Mouse (Mus musculus) gastrocnemius, postnatal 14 days (tissue): ENCODE data around the gene Pitpnm2. TPM values are rescaled to one million over a fixed set of nuclear protein-coding genes. Genes with fewer than 3 reads are reported as not detected.
A peak's percentile ranks its signal among the peaks of the same experiment; 100 is the strongest.

Experiments used
- DNase-seq: peaks from one replicate; pipeline ENCODE4 v3.0.0; 2021; ENCODE audit warnings: mixed read lengths
- intact Hi-C: fragments of 180-260 bp; cut with DNase I; formaldehyde crosslinking; loops from one replicate; pipeline ENCODE4 v1.15.1; 2025; ENCODE audit warnings: low total_unique reads
- total RNA-seq, 2 experiments: library from RNA; stranded (reverse); gene quantifications; 2 replicates each; pipeline ENCODE4 v1.2.3; 2021

Gene Pitpnm2
- total RNA-seq, 2 experiments from 2014 or later, result 18.4 to 19.0 TPM

GRCm38 (mm10) chr5:124187508-124188311 lies 61.9 kb downstream of the Pitpnm2 start:
- intact Hi-C loops, result no loop called here
- DNase-seq, result no peak

GRCm38 (mm10) chr5:124186981-124187507 lies 62.5 kb downstream of the Pitpnm2 start:
- intact Hi-C loops, result no loop called here

GRCm38 (mm10) chr5:124186465-124186854 lies 63.1 kb downstream of the Pitpnm2 start:
- intact Hi-C loops, result no loop called here
- DNase-seq, result no peak

More at GRCm38 (mm10) chr5:124186981-124187507, 62.5 kb downstream of the Pitpnm2 start:
- no peak for DNase-seq

- intact Hi-C loops, result no loop called here
- no peak for DNase-seq
Measured at GRCm38 (mm10) chr5:124185706-124186464, 63.7 kb downstream of the Pitpnm2 start.

- DNase-seq, result no peak
- intact Hi-C loops, result no loop called here
Measured at GRCm38 (mm10) chr5:124184898-124185701, 64.5 kb downstream of the Pitpnm2 start.

GRCm38 (mm10) chr5:124184191-124184590 lies 65.4 kb downstream of the Pitpnm2 start:
- intact Hi-C loops, result no loop called here
- no peak for DNase-seq

GRCm38 (mm10) chr5:124182642-124183041 lies 66.9 kb downstream of the Pitpnm2 start:
- DNase-seq, result no peak
- intact Hi-C loops, result no loop called here

GRCm38 (mm10) chr5:124182097-124182496 lies 67.5 kb downstream of the Pitpnm2 start:
- intact Hi-C loops, result no loop called here
- DNase-seq, result no peak

- no peak for DNase-seq
- intact Hi-C loops, result no loop called here
Measured at GRCm38 (mm10) chr5:124180500-124181167, 68.9 kb downstream of the Pitpnm2 start.

- DNase-seq, result no peak
Measured at GRCm38 (mm10) chr5:124179411-124179810, 70.1 kb downstream of the Pitpnm2 start.

GRCm38 (mm10) chr5:124176726-124177132 lies 72.8 kb downstream of the Pitpnm2 start:
- no peak for DNase-seq
- intact Hi-C loops, result no loop called here

More at GRCm38 (mm10) chr5:124179411-124179810, 70.1 kb downstream of the Pitpnm2 start:
- intact Hi-C loops, result no loop called here

GRCm38 (mm10) chr5:124175138-124175537 lies 74.4 kb downstream of the Pitpnm2 start:
- intact Hi-C loops, result no loop called here
- DNase-seq, result no peak

- DNase-seq, result peak; percentile 86
- intact Hi-C loops, result no loop called here
Measured at GRCm38 (mm10) chr5:124173012-124173985, 76.3 kb downstream of the Pitpnm2 start.

GRCm38 (mm10) chr5:124172246-124172645 lies 77.3 kb downstream of the Pitpnm2 start:
- intact Hi-C loops, result no loop called here

GRCm38 (mm10) chr5:124171781-124172180 lies 77.8 kb downstream of the Pitpnm2 start:
- intact Hi-C loops, result no loop called here

More at GRCm38 (mm10) chr5:124172246-124172645, 77.3 kb downstream of the Pitpnm2 start:
- DNase-seq, result no peak

GRCm38 (mm10) chr5:124169224-124169621 lies 80.3 kb downstream of the Pitpnm2 start:
- intact Hi-C loops, result no loop called here
- no peak for DNase-seq

More at GRCm38 (mm10) chr5:124171781-124172180, 77.8 kb downstream of the Pitpnm2 start:
- DNase-seq, result no peak

- intact Hi-C loops, result no loop called here
- no peak for DNase-seq
Measured at GRCm38 (mm10) chr5:124168428-124169223, 80.9 kb downstream of the Pitpnm2 start.
